Mouse (Mus musculus): ENCODE measurements around the gene Kpna1. TPM values are rescaled to one million over a fixed set of nuclear protein-coding genes. Genes with fewer than 3 reads are reported as not detected.

Gene Kpna1
- total and polyA plus RNA-seq, 2 experiments from 2014 or later, result 37.3 to 46.3 TPM

DNA sequence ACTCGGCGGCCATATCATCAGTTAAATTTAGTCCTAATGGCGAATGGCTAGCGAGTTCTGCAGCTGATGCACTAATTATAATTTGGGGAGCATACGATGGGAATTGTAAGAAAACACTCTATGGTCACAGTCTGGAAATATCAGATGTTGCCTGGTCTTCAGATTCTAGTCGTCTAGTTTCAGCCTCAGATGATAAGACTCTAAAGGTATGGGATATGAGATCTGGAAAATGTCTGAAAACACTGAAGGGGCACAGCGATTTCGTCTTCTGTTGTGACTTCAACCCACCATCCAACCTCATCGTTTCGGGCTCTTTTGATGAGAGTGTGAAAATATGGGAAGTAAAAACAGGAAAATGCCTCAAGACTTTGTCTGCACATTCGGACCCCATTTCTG, 63.1 kb downstream of the Kpna1 start:
- Histone ChIP-seq H3K27ac (ENCODE audit: low read depth) (peak overlapping the region; percentile 94), H3K4me3 (ENCODE audit: low read depth, low read length) (peak overlapping the region; percentile 87), H3K4me2 (ENCODE audit: low read depth, low read length) (peak overlapping the region; percentile 83), H3K4me1 (ENCODE audit: control insufficient read depth, insufficient read depth) (peaks cover 14% of the 10 kb centered on the region), H3K9ac (replicated peaks; ENCODE audit: low read depth, low read length) (peak overlapping the region; percentile 87), H3K27me3 (ENCODE audit: control insufficient read depth, insufficient read depth, low read length) (no peaks in the 10 kb centered on the region), H3K9me3 (replicated peaks; ENCODE audit: control insufficient read depth, low read length) (no peaks in the 10 kb centered on the region), H3K36me3 (replicated peaks; ENCODE audit: control insufficient read depth, insufficient read depth, low read length) (peaks cover 37% of the 10 kb centered on the region)
- TF ChIP-seq CTCF (IDR thresholded peaks at IDR 0.05; ENCODE audit: low read depth) (no peak), EP300 (IDR thresholded peaks at IDR 0.05; ENCODE audit: low read depth) (no peak)
- 18% methylated on average over 11 of the region's 11 CpGs for WGBS
- no peak for DNase-seq (ENCODE audit: low spot score)
- no peak for ATAC-seq (ENCODE audit: insufficient read depth, low read depth)

DNA sequence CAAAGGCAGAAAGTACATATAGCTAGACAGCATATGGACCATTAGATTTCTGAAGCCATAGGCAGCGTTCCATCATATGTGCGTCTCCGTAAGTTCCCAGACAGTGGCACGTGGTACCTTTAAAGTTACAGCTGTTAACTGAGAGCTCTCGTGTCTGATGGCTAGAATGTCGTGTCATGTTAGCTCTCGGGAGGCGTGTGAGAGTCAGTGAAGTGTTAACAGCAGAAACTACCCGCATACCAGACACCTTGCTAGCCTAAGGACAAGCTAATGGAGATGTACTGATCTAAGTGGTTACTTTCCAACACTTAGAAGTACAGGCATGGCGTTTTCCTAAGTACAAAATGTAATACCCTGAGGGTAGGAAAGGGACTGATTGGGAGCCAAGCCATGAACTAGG, 64.5 kb downstream of the Kpna1 start:
- 49% methylated on average over 10 of the region's 10 CpGs for WGBS
- Histone ChIP-seq H3K9ac (replicated peaks; ENCODE audit: low read depth, low read length) (no peak overlapping the region), H3K9me3 (replicated peaks; ENCODE audit: control insufficient read depth, low read length) (no peaks in the 10 kb centered on the region), H3K27me3 (ENCODE audit: control insufficient read depth, insufficient read depth, low read length) (no peaks in the 10 kb centered on the region), H3K4me3 (ENCODE audit: low read depth, low read length) (no peak overlapping the region), H3K4me2 (ENCODE audit: low read depth, low read length) (no peak overlapping the region), H3K27ac (ENCODE audit: low read depth) (peak overlapping the region; percentile 54), H3K4me1 (ENCODE audit: control insufficient read depth, insufficient read depth) (peaks cover 14% of the 10 kb centered on the region), H3K36me3 (replicated peaks; ENCODE audit: control insufficient read depth, insufficient read depth, low read length) (peaks cover 46% of the 10 kb centered on the region)
- DNase-seq (ENCODE audit: low spot score) (peak; percentile 63), ATAC-seq (ENCODE audit: insufficient read depth, low read depth) (peak; percentile 28)
- TF ChIP-seq EP300 (IDR thresholded peaks at IDR 0.05; ENCODE audit: low read depth) (no peak), CTCF (IDR thresholded peaks at IDR 0.05; ENCODE audit: low read depth) (no peak)

- peak overlapping the region; percentile 54; the same call in 1 of the 2 replicates for H3K27ac ChIP-seq (ENCODE audit: low read depth)
- no peaks in the 10 kb centered on the region for H3K27me3 ChIP-seq (ENCODE audit: control insufficient read depth, insufficient read depth, low read length)
- DNase-seq (ENCODE audit: low spot score), result no peak
- WGBS, result 77% methylated on average over 4 of the region's 4 CpGs
- H3K36me3 ChIP-seq (replicated peaks; ENCODE audit: control insufficient read depth, insufficient read depth, low read length), result peaks cover 55% of the 10 kb centered on the region
- no peak overlapping the region for H3K4me2 ChIP-seq (ENCODE audit: low read depth, low read length)
- peaks cover 14% of the 10 kb centered on the region for H3K4me1 ChIP-seq (ENCODE audit: control insufficient read depth, insufficient read depth)
- TF ChIP-seq CTCF (IDR thresholded peaks at IDR 0.05; ENCODE audit: low read depth), result no peak
- no peak for TF ChIP-seq EP300 (IDR thresholded peaks at IDR 0.05; ENCODE audit: low read depth)
- ATAC-seq (ENCODE audit: insufficient read depth, low read depth), result no peak
- no peaks in the 10 kb centered on the region for H3K9me3 ChIP-seq (replicated peaks; ENCODE audit: control insufficient read depth, low read length)
- no peak overlapping the region for H3K9ac ChIP-seq (replicated peaks; ENCODE audit: low read depth, low read length)
- no peak overlapping the region for H3K4me3 ChIP-seq (ENCODE audit: low read depth, low read length)
These were observed 65.4 kb downstream of the Kpna1 start for GRCm38 (mm10) chr16:36043964-36044363.

DNA sequence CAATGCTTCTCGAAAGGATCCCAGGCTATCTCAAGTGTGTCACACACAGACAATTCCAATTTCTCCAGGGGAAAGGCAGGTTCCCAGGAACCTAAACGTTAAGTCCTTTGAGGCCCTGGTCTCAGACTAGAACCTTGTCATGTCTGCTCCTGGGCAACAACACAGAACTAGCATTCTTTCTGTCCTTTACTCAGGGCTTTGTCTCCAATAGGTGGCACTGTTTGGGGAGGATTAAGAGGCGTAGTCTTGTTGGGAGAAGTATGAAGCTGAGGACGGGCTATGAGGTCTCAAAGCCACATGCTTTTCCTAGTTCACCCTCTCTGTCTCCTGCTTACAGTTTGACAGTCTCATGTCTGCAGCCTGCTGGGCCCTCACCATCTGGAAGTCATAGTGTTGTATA, 69.0 kb downstream of the Kpna1 start:
- Histone ChIP-seq H3K4me2 (ENCODE audit: low read depth, low read length) (no peak overlapping the region), H3K9ac (replicated peaks; ENCODE audit: low read depth, low read length) (no peak overlapping the region), H3K36me3 (replicated peaks; ENCODE audit: control insufficient read depth, insufficient read depth, low read length) (peaks cover 83% of the 10 kb centered on the region), H3K4me3 (ENCODE audit: low read depth, low read length) (no peak overlapping the region), H3K27ac (ENCODE audit: low read depth) (no peak overlapping the region), H3K4me1 (ENCODE audit: control insufficient read depth, insufficient read depth) (peaks cover 5% of the 10 kb centered on the region), H3K9me3 (replicated peaks; ENCODE audit: control insufficient read depth, low read length) (no peaks in the 10 kb centered on the region), H3K27me3 (ENCODE audit: control insufficient read depth, insufficient read depth, low read length) (no peaks in the 10 kb centered on the region)
- DNase-seq (ENCODE audit: low spot score), result peak; percentile 4
- WGBS, result 85% methylated on average over 4 of the region's 4 CpGs
- ATAC-seq (ENCODE audit: insufficient read depth, low read depth), result no peak
- TF ChIP-seq EP300 (IDR thresholded peaks at IDR 0.05; ENCODE audit: low read depth) (no peak), CTCF (IDR thresholded peaks at IDR 0.05; ENCODE audit: low read depth) (no peak)

DNA sequence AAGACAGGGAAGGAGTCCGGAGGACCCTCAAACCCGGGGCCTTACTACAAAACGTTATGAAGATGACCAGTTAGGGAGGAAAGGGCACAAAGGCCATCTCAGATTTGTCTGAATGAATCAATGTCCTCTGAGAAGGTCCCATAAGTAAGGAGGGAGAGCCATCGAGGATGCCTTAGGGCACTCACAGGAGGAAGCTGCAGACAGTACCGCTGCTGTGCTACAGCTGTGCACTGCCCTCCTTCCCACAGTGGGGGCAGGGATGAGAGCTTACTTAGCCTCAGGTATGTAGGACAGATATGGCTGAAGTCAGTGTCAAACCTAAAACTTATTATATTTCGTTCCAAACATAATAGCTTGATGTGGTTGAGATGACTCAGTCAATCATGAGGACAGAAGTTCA, 72.9 kb downstream of the Kpna1 start:
- TF ChIP-seq EP300 (IDR thresholded peaks at IDR 0.05; ENCODE audit: low read depth) (no peak), CTCF (IDR thresholded peaks at IDR 0.05; ENCODE audit: low read depth) (no peak)
- Histone ChIP-seq H3K27ac (ENCODE audit: low read depth) (no peak overlapping the region; the same call in 1 of the 2 replicates), H3K4me1 (ENCODE audit: control insufficient read depth, insufficient read depth) (peaks cover 19% of the 10 kb centered on the region), H3K27me3 (ENCODE audit: control insufficient read depth, insufficient read depth, low read length) (no peaks in the 10 kb centered on the region), H3K9me3 (replicated peaks; ENCODE audit: control insufficient read depth, low read length) (no peaks in the 10 kb centered on the region), H3K36me3 (replicated peaks; ENCODE audit: control insufficient read depth, insufficient read depth, low read length) (peaks cover 51% of the 10 kb centered on the region), H3K9ac (replicated peaks; ENCODE audit: low read depth, low read length) (no peak overlapping the region), H3K4me3 (ENCODE audit: low read depth, low read length) (no peak overlapping the region), H3K4me2 (ENCODE audit: low read depth, low read length) (no peak overlapping the region)
- DNase-seq (ENCODE audit: low spot score) (no peak), ATAC-seq (ENCODE audit: insufficient read depth, low read depth) (no peak)
- 90% methylated on average over 6 of the region's 6 CpGs for WGBS

Measured in heart, postnatal 0 days (tissue).